Mouse (Mus musculus): Measurements from ENCODE around the gene Gm29427. TPM values are rescaled to one million over a fixed set of nuclear protein-coding genes. Genes with fewer than 3 reads are reported as not detected.

The Gm29427 gene
- polyA plus RNA-seq (2015; fragmentation: Nextera tagmentation; extraction: Ambion mirVana): not detected in 2 replicates

DNA sequence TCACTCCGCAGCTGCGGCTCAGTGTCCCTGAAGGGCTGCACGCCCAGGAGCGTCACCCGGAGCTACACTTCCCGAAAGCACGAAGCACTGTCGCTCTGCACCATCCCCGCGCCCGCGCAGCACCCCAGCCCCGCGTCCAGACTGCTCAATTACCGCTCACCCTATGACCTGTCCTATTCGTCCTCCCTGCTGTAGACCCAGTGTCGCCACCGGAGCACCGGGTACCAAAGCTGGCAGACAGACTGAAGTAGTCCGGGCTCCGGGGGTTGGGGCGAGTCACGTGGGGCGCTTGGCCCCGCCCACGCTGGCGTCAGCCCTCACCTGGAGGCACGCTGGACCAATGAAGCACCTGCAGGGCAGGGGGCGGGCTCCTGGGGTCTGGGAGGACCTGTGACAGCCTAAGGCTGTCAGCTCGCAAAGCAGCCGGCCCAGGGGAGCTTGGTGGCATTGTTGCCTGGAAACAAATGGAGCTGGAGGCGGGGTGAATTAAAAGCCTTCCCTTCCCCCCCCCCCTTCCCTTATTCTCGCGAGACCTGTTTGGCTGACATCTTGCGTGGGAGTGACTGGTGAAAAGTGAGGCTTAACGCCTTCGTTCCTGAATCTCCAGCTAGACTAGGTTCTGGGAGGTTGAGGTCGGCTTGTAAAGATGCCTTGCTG lies at the start of gene Gm29427:
TSS of gene Gm29427 (minus strand) at position 239 of the 657 bp plus-strand sequence.
- peak; percentile 89 for ATAC-seq (replicated peaks; ENCODE audit: extremely low read depth, insufficient read depth, low FRiP score)
- under 1% methylated on average over 38 of the region's 38 CpGs for WGBS

DNA sequence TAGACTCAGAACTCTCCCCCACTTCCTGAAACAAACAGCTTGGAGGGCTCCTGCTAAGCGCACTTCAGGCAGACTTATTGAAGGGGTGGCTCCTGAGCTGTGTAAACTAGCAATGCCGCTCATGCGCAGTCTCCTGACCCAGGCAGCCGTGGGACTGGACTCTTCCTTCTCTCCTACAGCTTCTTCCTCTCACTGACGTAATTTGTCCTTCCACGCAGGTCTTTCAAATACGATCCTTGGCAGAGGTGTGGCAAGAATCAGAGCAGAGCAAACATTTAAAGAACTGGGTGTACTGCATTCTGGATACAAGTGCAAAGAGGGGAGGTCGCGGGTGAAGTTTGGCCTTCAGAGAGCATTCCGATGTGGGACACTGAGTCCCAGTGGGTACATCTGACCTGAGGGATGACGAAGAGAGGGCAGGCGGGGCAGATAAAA lies 48.4 kb upstream of the Gm29427 start:
- Histone ChIP-seq H3K36me3 (ENCODE audit: control insufficient read depth, insufficient read depth) (no peaks in the 10 kb centered on the region), H3K4me1 (ENCODE audit: control insufficient read depth, insufficient read depth, low read length) (no peaks in the 10 kb centered on the region), H3K27me3 (ENCODE audit: control insufficient read depth, insufficient read depth, low read length) (no peaks in the 10 kb centered on the region), H3K4me2 (ENCODE audit: low read depth, low read length) (no peak overlapping the region), H3K9ac (ENCODE audit: low read length) (no peak overlapping the region), H3K27ac (ENCODE audit: low read length) (no peak overlapping the region), H3K9me3 (replicated peaks; ENCODE audit: control insufficient read depth, low read length) (no peaks in the 10 kb centered on the region), H3K4me3 (ENCODE audit: low read length) (no peak overlapping the region)
- ATAC-seq (replicated peaks; ENCODE audit: extremely low read depth, insufficient read depth, low FRiP score): no peak
- 72% methylated on average over 12 of the region's 12 CpGs for WGBS

More for the DNA sequence above, at the start of gene Gm29427:
- H3K4me2 ChIP-seq (ENCODE audit: low read depth, low read length): peak within 1 kb of the TSS; percentile 100
- no peaks in the 10 kb centered on the region for H3K9me3 ChIP-seq (replicated peaks; ENCODE audit: control insufficient read depth, low read length)
- H3K36me3 ChIP-seq (ENCODE audit: control insufficient read depth, insufficient read depth): peaks cover 7% of the 10 kb centered on the region; the same call in 1 of the 2 replicates
- peak within 1 kb of the TSS; percentile 86 for H3K4me3 ChIP-seq (ENCODE audit: low read length)
- no peaks in the 10 kb centered on the region for H3K27me3 ChIP-seq (ENCODE audit: control insufficient read depth, insufficient read depth, low read length)
- peaks cover 12% of the 10 kb centered on the region for H3K4me1 ChIP-seq (ENCODE audit: control insufficient read depth, insufficient read depth, low read length)
- peak within 1 kb of the TSS; percentile 95 for H3K9ac ChIP-seq (ENCODE audit: low read length)
- peak within 1 kb of the TSS; percentile 90 for H3K27ac ChIP-seq (ENCODE audit: low read length)

- H3K36me3 ChIP-seq (ENCODE audit: control insufficient read depth, insufficient read depth): no peaks in the 10 kb centered on the region
- no peaks in the 10 kb centered on the region for H3K27me3 ChIP-seq (ENCODE audit: control insufficient read depth, insufficient read depth, low read length)
- H3K27ac ChIP-seq (ENCODE audit: low read length): no peak overlapping the region
- H3K9ac ChIP-seq (ENCODE audit: low read length): no peak overlapping the region
- ATAC-seq (replicated peaks; ENCODE audit: extremely low read depth, insufficient read depth, low FRiP score): no peak
- H3K4me3 ChIP-seq (ENCODE audit: low read length): no peak overlapping the region
- H3K4me2 ChIP-seq (ENCODE audit: low read depth, low read length): no peak overlapping the region
- H3K9me3 ChIP-seq (replicated peaks; ENCODE audit: control insufficient read depth, low read length): no peaks in the 10 kb centered on the region
- WGBS: 65% methylated on average over 3 of the region's 3 CpGs
- H3K4me1 ChIP-seq (ENCODE audit: control insufficient read depth, insufficient read depth, low read length): no peaks in the 10 kb centered on the region
These were observed 46.6 kb upstream of the Gm29427 start for GRCm38 (mm10) chr1:130762045-130762760.

DNA sequence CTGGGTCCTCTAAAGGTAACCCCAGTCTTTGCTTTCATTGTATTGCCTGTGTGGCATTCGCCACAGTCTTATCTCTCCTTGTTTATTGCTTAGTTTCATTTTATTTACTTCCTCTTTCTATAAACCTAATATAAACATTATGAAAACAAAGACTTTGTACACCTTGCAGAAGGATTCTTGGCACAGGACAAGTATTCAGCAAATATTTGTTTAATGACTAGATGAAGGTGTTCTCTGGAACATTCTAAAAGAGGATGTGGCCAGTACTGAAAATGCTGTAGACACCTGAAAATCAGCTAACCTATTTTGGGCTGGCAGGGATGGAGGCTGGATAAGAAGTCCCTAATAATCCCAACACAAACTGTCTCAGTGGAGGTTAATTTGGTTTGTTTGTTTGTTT lies 46.0 kb upstream of the Gm29427 start:
- Histone ChIP-seq H3K27me3 (ENCODE audit: control insufficient read depth, insufficient read depth, low read length) (no peaks in the 10 kb centered on the region), H3K4me2 (ENCODE audit: low read depth, low read length) (no peak overlapping the region), H3K36me3 (ENCODE audit: control insufficient read depth, insufficient read depth) (no peaks in the 10 kb centered on the region), H3K4me1 (ENCODE audit: control insufficient read depth, insufficient read depth, low read length) (no peaks in the 10 kb centered on the region), H3K9ac (ENCODE audit: low read length) (no peak overlapping the region), H3K9me3 (replicated peaks; ENCODE audit: control insufficient read depth, low read length) (no peaks in the 10 kb centered on the region), H3K4me3 (ENCODE audit: low read length) (no peak overlapping the region), H3K27ac (ENCODE audit: low read length) (no peak overlapping the region)
- no peak for ATAC-seq (replicated peaks; ENCODE audit: extremely low read depth, insufficient read depth, low FRiP score)
- WGBS: 68% methylated on average over 1 of the region's 1 CpGs

DNA sequence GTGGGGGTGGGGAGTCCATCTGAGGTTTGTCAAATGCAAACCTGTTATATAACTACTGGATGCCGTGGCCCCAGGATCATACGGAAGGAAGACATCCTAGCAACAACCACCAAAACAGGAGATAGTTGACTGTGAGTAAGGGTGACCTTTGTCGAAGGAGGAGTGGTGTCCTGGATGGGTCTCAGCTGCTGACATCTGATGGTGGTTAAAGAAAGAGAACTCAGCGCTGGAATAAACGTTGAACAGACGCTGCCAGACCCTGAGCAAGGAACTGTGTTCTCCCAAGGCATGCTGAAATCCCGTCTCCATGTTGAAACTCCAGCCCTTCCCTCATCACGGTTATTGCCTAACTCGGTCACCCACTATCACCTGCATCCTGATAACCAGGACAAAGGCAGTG lies 44.1 kb upstream of the Gm29427 start:
- Histone ChIP-seq H3K27me3 (ENCODE audit: control insufficient read depth, insufficient read depth, low read length) (no peaks in the 10 kb centered on the region), H3K4me3 (ENCODE audit: low read length) (no peak overlapping the region), H3K4me1 (ENCODE audit: control insufficient read depth, insufficient read depth, low read length) (no peaks in the 10 kb centered on the region), H3K36me3 (ENCODE audit: control insufficient read depth, insufficient read depth) (no peaks in the 10 kb centered on the region), H3K9ac (ENCODE audit: low read length) (no peak overlapping the region), H3K9me3 (replicated peaks; ENCODE audit: control insufficient read depth, low read length) (no peaks in the 10 kb centered on the region), H3K27ac (ENCODE audit: low read length) (no peak overlapping the region), H3K4me2 (ENCODE audit: low read depth, low read length) (no peak overlapping the region)
- WGBS: 35% methylated on average over 9 of the region's 9 CpGs
- ATAC-seq (replicated peaks; ENCODE audit: extremely low read depth, insufficient read depth, low FRiP score): no peak

DNA sequence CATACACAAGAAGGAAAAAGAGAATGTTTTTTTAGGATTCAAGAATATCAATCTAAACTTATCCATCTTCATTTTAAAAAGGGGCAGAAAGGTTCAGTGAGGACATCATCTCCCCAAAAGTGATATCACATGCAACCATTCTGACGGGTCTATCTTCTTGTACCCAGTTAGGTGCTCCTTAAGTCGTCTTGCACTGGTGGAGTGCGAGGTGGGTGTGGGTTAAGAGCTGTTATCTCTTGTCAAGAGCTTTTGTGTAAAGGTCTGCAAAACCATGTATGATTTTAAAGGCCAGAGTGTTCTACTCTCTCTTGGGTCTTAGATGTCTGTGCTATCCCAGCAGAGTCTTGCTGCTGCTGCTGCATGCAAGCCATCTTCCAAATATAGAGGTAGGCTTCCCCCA lies 31.2 kb upstream of the Gm29427 start:
- WGBS: 57% methylated on average over 3 of the region's 3 CpGs
- Histone ChIP-seq H3K4me1 (ENCODE audit: control insufficient read depth, insufficient read depth, low read length) (no peaks in the 10 kb centered on the region), H3K36me3 (ENCODE audit: control insufficient read depth, insufficient read depth) (no peaks in the 10 kb centered on the region), H3K9me3 (replicated peaks; ENCODE audit: control insufficient read depth, low read length) (no peaks in the 10 kb centered on the region), H3K27ac (ENCODE audit: low read length) (no peak overlapping the region), H3K4me2 (ENCODE audit: low read depth, low read length) (no peak overlapping the region), H3K27me3 (ENCODE audit: control insufficient read depth, insufficient read depth, low read length) (no peaks in the 10 kb centered on the region), H3K9ac (ENCODE audit: low read length) (no peak overlapping the region), H3K4me3 (ENCODE audit: low read length) (no peak overlapping the region)
- no peak for ATAC-seq (replicated peaks; ENCODE audit: extremely low read depth, insufficient read depth, low FRiP score)

DNA sequence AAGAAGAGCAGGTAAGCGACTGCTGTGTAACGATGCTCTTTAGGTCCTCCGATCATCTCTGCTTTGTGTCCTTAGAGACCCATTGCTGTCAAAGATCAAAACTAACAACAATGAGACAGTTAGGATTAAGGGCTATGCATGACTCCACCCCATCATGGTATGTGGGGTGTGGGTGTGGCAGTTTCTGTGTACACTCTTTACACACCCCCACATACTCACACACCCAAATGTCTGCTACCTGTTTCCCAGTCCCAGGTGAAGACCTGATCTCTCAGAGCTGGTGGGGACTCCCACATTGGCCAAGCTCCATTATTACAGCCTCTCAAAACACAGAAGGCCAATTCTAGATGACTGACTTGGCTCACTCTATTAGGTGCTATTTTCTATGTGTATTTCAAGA lies 30.0 kb upstream of the Gm29427 start:
- H3K27me3 ChIP-seq (ENCODE audit: control insufficient read depth, insufficient read depth, low read length): no peaks in the 10 kb centered on the region
- WGBS: 93% methylated on average over 3 of the region's 3 CpGs

GRCm38 (mm10) chr1:130744961-130745360 lies 29.4 kb upstream of the Gm29427 start:
- Histone ChIP-seq H3K4me2 (ENCODE audit: low read depth, low read length) (no peak overlapping the region), H3K9me3 (replicated peaks; ENCODE audit: control insufficient read depth, low read length) (no peaks in the 10 kb centered on the region), H3K27ac (ENCODE audit: low read length) (no peak overlapping the region), H3K36me3 (ENCODE audit: control insufficient read depth, insufficient read depth) (no peaks in the 10 kb centered on the region), H3K4me3 (ENCODE audit: low read length) (no peak overlapping the region), H3K4me1 (ENCODE audit: control insufficient read depth, insufficient read depth, low read length) (peaks cover 14% of the 10 kb centered on the region), H3K27me3 (ENCODE audit: control insufficient read depth, insufficient read depth, low read length) (no peaks in the 10 kb centered on the region), H3K9ac (ENCODE audit: low read length) (no peak overlapping the region)
- 83% methylated on average over 5 of the region's 5 CpGs for WGBS
- ATAC-seq (replicated peaks; ENCODE audit: extremely low read depth, insufficient read depth, low FRiP score): no peak

More for the DNA sequence above, 30.0 kb upstream of the Gm29427 start:
- H3K36me3 ChIP-seq (ENCODE audit: control insufficient read depth, insufficient read depth): no peaks in the 10 kb centered on the region
- H3K4me1 ChIP-seq (ENCODE audit: control insufficient read depth, insufficient read depth, low read length): peaks cover 10% of the 10 kb centered on the region
- no peak overlapping the region for H3K9ac ChIP-seq (ENCODE audit: low read length)
- H3K4me3 ChIP-seq (ENCODE audit: low read length): no peak overlapping the region
- no peaks in the 10 kb centered on the region for H3K9me3 ChIP-seq (replicated peaks; ENCODE audit: control insufficient read depth, low read length)
- no peak for ATAC-seq (replicated peaks; ENCODE audit: extremely low read depth, insufficient read depth, low FRiP score)
- H3K4me2 ChIP-seq (ENCODE audit: low read depth, low read length): no peak overlapping the region
- H3K27ac ChIP-seq (ENCODE audit: low read length): no peak overlapping the region

GRCm38 (mm10) chr1:130744217-130744616 lies 28.6 kb upstream of the Gm29427 start:
- no peak overlapping the region for H3K4me2 ChIP-seq (ENCODE audit: low read depth, low read length)
- no peak overlapping the region for H3K9ac ChIP-seq (ENCODE audit: low read length)
- peaks cover 14% of the 10 kb centered on the region for H3K4me1 ChIP-seq (ENCODE audit: control insufficient read depth, insufficient read depth, low read length)
- 64% methylated on average over 2 of the region's 2 CpGs for WGBS
- no peak overlapping the region for H3K4me3 ChIP-seq (ENCODE audit: low read length)
- H3K36me3 ChIP-seq (ENCODE audit: control insufficient read depth, insufficient read depth): no peaks in the 10 kb centered on the region
- H3K27me3 ChIP-seq (ENCODE audit: control insufficient read depth, insufficient read depth, low read length): no peaks in the 10 kb centered on the region
- no peak for ATAC-seq (replicated peaks; ENCODE audit: extremely low read depth, insufficient read depth, low FRiP score)
- no peak overlapping the region for H3K27ac ChIP-seq (ENCODE audit: low read length)
- H3K9me3 ChIP-seq (replicated peaks; ENCODE audit: control insufficient read depth, low read length): no peaks in the 10 kb centered on the region

Data from heart, embryonic 16.5 days (tissue).